21 mouse cellular contexts compared by ENCODE assay signal in the genomic region with DNA sequence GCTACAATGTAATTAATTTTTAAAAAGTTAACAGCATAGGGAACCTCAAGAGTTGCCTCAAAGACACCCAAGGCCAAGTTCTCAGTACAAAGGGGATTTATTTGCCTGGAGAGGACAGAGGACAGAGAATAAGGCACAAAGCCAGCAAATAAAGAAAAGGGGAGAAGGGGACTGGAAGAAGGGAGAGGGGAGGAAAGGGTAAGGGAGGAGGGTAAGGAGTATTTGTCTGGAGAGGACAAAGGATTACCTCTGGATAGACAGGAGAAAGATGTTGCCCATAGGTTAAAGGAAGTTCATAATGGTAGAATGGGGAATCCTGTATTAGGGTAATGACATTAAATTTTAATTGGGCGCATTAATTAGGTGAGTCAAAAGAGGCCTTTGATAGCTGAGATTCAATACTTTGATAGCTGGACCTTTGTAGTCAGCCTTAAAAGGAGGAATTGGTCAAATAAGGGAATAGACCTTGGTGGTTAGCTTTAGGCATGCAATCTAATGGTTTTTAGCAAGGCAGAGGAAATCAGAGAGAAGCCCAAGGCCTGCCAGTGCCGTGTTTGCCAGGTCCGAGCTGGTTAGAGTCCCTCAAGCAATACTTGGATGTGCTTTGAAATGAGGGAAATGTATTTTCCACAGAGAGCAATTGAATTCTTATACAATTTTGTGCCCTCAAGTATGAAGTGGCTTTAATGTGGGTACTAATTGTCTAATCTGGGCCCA.
A peak's percentile ranks its signal among the peaks of the same experiment; 100 is the strongest.
DNase-seq lines count a peak whose midpoint lies in the region; ATAC-seq lines count a peak whose summit lies in the region.
"Had no signal": no experiment of that assay in that cellular context is flagged by ENCODE, and none has a peak within 500 bp of the region (broad histone marks: within the 10 kb centered on the region; RNA-seq: fewer than 3 reads in every experiment).

No protein-coding gene starts in this region.

- peak; percentile 38 for DNase-seq in adrenal gland, adult 2 months
- DNase-seq in adrenal gland, postnatal 4 days (ENCODE audit: low spot score in 2 of 2) = no peak
- DNase-seq in neural tube, embryonic 11.5 days (ENCODE audit: low spot score) = no peak
- DNase-seq in neural tube, embryonic 10.5 days (ENCODE audit: extremely low spot score, low spot score) = no peak
- DNase-seq in embryo, embryonic 11 days = no peak
- DNase-seq in kidney, postnatal 14 days = no peak
- no peak for DNase-seq in cerebellum, adult 18-20 months
- DNase-seq: cerebellum, adult 9-11 months; gastrocnemius, postnatal 14 days; heart, adult 2 months; heart, postnatal 36 days; kidney, adult 18-20 months; lung, adult 2 months; lung, postnatal 36 days; right cerebral cortex, postnatal 14 days; thymus, postnatal 14 days had no signal

- no peaks in the 10 kb centered on the region for H3K36me3 ChIP-seq in neural tube, embryonic 11.5 days (ENCODE audit: control insufficient read depth, insufficient read depth, low read length)
- no peaks in the 10 kb centered on the region for H3K36me3 ChIP-seq in midbrain, embryonic 12.5 days
- H3K36me3 ChIP-seq: embryonic facial prominence, embryonic 13.5 days; limb, embryonic 12.5 days; liver, embryonic 12.5 days had no signal

- no peaks in the 10 kb centered on the region for H3K27me3 ChIP-seq in neural tube, embryonic 11.5 days (ENCODE audit: control insufficient read depth, insufficient read depth, low read length)
- H3K27me3 ChIP-seq in midbrain, embryonic 12.5 days = no peaks in the 10 kb centered on the region
- H3K27me3 ChIP-seq: embryonic facial prominence, embryonic 13.5 days; limb, embryonic 12.5 days; liver, embryonic 12.5 days had no signal

- H3K9ac ChIP-seq in neural tube, embryonic 11.5 days (ENCODE audit: low read length) = no peak overlapping the region
- no peak overlapping the region for H3K9ac ChIP-seq in midbrain, embryonic 12.5 days (replicated peaks)
- H3K9ac ChIP-seq: embryonic facial prominence, embryonic 13.5 days; limb, embryonic 12.5 days; liver, embryonic 12.5 days had no signal

- H3K4me3 ChIP-seq in neural tube, embryonic 11.5 days (ENCODE audit: low read depth, low read length) = no peak overlapping the region
- H3K4me3 ChIP-seq in midbrain, embryonic 12.5 days = no peak overlapping the region
- H3K4me3 ChIP-seq: embryonic facial prominence, embryonic 13.5 days; heart, adult 2 months; limb, embryonic 12.5 days; liver, embryonic 12.5 days had no signal

- ATAC-seq in neural tube, embryonic 11.5 days (ENCODE audit: insufficient read depth, low FRiP score, low TSS enrichment) = peak; percentile 35
- ATAC-seq in midbrain, embryonic 12.5 days (ENCODE audit: low FRiP score, low read depth) = peak; percentile 54; the same call in 1 of the 2 replicates
- ATAC-seq: liver, embryonic 12.5 days had no signal

- no peaks in the 10 kb centered on the region for H3K4me1 ChIP-seq in neural tube, embryonic 11.5 days (ENCODE audit: control insufficient read depth, insufficient read depth, low read length)
- peaks cover 6% of the 10 kb centered on the region; the same call in 1 of the 2 replicates for H3K4me1 ChIP-seq in midbrain, embryonic 12.5 days
- H3K4me1 ChIP-seq: embryonic facial prominence, embryonic 13.5 days; limb, embryonic 12.5 days; liver, embryonic 12.5 days had no signal

- no peaks in the 10 kb centered on the region for H3K9me3 ChIP-seq in neural tube, embryonic 11.5 days (ENCODE audit: control insufficient read depth, low read length)
- H3K9me3 ChIP-seq in midbrain, embryonic 12.5 days = no peaks in the 10 kb centered on the region
- H3K9me3 ChIP-seq: embryonic facial prominence, embryonic 13.5 days; limb, embryonic 12.5 days; liver, embryonic 12.5 days had no signal

- WGBS in neural tube, embryonic 11.5 days = 85% methylated on average over 3 of the region's 3 CpGs
- WGBS in midbrain, embryonic 12.5 days = 82% methylated on average over 3 of the region's 3 CpGs

- no peak overlapping the region for H3K4me2 ChIP-seq in neural tube, embryonic 11.5 days (ENCODE audit: low read depth)
- no peak overlapping the region for H3K4me2 ChIP-seq in midbrain, embryonic 12.5 days (replicated peaks)
- H3K4me2 ChIP-seq: embryonic facial prominence, embryonic 13.5 days; limb, embryonic 12.5 days; liver, embryonic 12.5 days had no signal

- H3K27ac ChIP-seq in neural tube, embryonic 11.5 days (ENCODE audit: low read depth, low read length) = no peak overlapping the region
- no peak overlapping the region; the same call in 1 of the 2 replicates for H3K27ac ChIP-seq in midbrain, embryonic 12.5 days (replicated peaks)
- H3K27ac ChIP-seq: embryonic facial prominence, embryonic 13.5 days; heart, adult 2 months; kidney, postnatal 0 days; limb, embryonic 12.5 days; liver, embryonic 12.5 days had no signal
